Mouse (Mus musculus) central nervous system, embryonic 18 days (tissue): ENCODE data around the gene Sh2d3c. TPM values are rescaled to one million over a fixed set of nuclear protein-coding genes. Genes with fewer than 3 reads are reported as not detected.

Experiments
- polyA plus RNA-seq: library from polyadenylated mRNA; depleted of rRNA; stranded (reverse); fragments of >200 nt; gene quantifications from 2 replicates; pipeline ENCODE4 v1.2.3, GENCODE M21; 2012; rRNA removed

The Sh2d3c gene
- 36.2 and 42.8 TPM in 2 replicates for polyA plus RNA-seq

DNA sequence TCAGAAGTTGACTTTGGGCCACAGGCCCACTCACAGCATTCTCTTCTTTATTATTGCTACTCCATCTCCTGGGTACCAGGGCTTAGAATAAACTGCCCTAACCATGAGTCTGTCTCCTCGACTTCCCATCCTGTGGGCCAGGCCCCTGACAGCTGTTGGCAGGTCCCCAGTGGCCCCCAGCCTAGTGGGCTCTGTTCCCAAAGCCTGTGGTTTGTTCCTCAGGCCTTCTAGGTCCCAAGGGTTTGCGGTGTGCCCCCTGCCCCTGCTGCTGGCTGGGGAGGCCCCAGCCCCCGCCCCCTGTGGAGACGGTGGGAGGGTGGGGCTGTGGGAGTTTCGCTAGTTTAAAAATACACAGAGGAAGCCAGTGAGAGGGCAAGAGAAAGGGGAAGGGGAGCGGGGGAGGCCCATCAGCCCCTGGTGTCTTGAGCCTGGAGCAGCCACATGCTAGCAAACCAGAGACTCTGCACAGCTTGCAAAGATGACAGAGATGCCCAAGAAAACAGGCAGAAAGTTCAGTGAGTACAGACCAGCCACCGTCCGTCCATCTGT is at the start of gene Sh2d3c:
TSS of gene Sh2d3c (plus strand) at position 375 of the 549 bp plus-strand sequence.

DNA sequence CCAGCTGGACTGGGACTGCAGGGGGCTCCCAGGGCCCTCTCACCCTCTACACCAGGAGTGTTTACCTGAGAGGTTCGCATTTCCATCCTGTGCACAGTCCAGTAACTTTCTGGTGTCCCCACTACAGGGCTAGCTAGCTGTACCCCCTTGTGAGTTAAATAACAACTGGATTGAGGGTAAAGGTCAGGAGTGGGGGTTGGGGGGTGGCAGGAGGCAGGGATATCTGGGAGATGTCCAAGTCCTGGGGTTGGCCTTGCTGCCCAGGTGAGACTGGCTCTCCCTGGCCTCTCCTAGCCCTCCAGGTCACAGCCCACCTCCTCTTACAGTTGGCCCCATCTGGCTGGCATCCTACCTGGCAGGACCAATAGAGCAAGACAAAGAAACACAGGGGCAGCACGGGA is 16.8 kb upstream of the Sh2d3c start, which contains the start of gene Fpgs:
TSS of gene Fpgs (minus strand) at position 125 of the 401 bp plus-strand sequence.

DNA sequence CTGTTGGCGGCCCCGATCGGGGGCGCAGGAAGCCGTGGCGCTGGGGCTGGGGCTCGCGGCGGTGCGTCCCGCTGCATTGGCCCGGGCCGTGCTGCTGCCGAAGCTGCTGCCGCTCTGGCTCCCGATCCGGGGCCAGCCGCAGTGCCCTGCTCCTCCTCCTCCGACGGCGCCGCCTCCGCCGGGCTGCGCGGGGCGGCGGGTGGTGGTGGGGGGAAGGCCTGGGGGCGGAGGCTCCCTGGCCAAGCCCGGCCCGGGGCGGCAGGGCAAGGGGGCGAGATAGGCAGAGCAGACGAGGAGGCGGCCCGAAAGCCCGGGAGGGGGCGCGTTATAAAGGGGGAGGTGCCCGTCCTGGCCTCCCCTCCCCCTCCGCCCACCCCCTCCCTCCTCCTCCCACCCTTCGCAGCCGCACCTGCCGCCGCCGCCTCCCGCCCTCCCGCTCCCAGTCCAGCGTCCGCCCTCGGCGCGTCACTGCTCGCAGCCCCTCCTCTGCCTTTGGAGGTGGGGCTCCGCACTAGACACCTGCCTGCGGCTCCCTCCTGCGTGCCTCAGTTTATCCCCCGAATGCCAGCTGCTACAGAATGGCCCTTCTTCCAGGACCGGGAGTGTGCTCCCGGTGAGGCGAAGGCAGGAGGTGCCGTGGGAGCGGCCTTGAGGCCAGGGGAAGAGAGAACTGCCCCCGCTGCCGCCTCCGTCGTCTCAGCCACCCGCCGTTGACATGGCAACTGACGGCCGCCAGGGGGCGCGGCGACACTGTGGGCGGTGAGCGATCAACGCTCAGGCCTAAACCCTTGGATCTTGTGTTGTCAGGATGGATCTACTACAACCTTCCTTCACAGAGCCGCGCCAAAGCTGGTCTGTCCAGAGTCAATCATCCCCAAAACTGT is 7.7 kb upstream of the Sh2d3c start, which contains the start of gene Cdk9:
TSS of gene Cdk9 (minus strand) at position 143 of the 884 bp plus-strand sequence.

DNA sequence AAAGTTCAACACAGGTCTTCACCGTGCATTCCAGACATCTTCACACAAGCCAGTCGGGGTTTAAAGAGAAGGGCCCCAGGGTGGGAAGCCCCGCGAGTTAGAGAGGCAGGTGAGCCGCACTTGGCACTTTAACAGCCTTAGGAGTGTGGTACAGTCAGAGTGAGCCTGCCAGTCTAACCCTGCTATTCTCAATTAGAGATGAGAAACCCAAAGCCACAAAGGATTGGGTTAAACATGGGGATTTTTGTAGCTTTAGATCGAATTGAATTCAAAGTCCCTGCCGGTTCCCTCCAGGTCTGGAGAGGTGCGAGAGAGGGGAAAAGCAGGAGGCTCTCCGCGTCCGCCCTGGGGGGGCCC is 20.0 kb downstream of the Sh2d3c start, which contains the start of gene 6330409D20Rik:
TSS of gene 6330409D20Rik (minus strand) at position 101 of the 357 bp plus-strand sequence.

DNA sequence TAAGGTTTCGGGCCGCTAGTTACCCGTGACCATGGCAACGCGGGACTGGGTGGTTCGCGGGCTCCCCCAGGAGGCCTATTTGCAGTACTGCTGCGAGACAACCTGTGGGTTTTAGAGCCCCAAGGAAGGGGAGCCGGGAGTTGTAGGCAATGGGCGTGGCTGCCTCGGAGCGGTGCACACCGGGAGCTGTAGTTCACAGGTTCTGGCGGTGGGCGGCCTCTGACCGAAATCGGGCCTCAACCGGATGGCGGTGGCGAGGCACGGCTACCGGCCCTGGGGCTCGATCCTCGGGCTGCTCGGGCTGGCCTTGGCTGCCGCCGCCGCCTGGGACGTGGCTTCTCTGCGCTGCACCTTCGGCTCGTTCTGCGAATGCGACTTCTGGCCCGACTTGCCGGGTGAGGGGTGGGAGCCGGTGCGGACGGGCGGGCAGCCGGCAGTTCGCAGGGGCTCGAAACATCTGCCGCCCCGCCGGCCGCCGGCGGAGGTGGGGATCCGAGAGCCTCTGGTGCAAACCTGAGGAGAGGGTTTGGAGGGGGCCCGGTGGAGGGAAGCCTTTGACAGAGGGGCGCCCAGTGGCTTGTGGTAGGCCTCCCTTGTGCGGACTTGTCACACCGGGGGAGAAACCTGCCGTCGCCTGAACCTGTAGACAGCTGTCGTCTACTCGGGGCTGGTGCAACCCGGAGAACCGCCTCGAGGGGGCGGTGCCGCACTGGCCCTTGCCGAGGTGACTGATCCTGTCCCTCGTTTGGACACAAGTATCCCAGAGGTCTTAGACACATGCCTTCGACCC is 36.4 kb downstream of the Sh2d3c start, which contains the start of gene Tor2a:
TSS of gene Tor2a (plus strand) at position 179 of the 790 bp plus-strand sequence.

DNA sequence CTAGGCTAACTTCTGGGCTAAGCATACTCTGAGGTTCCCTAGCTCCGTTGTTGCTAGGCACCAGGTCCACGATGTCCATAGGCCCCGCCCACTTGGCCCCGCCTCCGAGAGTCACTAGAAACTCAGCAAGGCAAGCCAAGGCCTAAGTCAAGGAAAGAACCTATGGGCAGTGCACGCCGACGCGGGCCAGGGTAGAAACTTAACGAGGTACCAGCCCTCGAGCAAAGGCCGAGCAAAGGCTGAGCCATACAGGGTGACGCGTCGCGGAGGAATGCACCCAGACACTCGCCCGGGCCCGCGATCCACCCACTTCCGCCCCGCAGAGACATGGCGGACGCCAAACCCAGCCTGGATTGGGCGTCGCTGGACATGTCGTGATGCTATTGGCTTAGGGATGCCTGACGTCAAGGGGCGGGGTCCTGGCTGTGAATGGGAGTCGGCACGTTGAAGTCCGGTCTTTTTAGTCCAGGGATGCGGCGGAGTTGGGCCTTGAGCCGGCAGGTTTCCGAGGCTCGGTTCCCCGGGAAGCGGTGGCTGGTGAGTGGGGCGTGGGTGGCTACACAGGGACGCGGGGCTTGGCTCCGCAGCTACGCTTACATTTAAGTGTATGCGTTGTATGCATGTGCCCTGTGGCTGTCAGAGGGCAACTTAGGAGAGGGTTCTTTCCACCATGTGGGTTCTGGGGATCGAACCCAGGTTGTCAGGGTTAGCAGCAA is 54.7 kb downstream of the Sh2d3c start, which contains the start of the genes Ttc16 and Ptrh1:
TSS of gene Ttc16 (minus strand) at position 275 of the 716 bp plus-strand sequence.
TSS of gene Ptrh1 (plus strand) at position 428 of the 716 bp plus-strand sequence.

DNA sequence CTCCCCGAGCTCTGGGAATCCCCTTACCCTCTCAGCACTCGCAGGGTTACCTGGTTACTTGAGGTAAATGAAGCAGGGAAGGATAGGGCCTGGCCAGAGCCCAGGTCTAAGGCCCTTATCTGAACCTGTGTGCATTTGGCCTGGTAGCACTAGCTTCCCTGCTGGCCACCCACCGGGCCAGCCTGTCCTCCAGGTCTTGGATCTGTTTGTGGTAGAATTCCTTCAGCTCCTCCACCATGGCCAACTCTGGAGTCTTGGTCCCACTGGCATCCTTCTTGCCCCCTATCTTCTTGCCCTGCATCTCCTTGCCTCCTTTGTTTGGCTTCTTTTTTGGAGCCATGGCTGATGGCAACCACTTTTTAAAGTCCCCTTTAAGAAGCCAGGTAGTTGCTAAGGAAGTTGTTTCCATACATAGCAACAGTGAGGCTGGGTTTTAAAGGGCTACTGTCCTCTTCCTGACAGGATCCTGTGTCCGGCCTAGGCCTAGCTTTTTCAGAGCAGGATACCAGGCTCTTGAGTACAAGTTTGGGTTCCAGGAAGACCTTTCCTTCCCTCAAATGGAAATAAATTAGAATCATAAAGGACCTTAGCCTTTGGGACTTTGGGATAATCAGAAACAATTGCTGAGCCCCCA is 63.3 kb downstream of the Sh2d3c start, which contains the start of gene Cfap157:
TSS of gene Cfap157 (minus strand) at position 381 of the 634 bp plus-strand sequence.

Other genes starting within 250 kb of the Sh2d3c start
- gene Fam102a, start 185.7 kb upstream of the Sh2d3c start, polyA plus RNA-seq, result 7.5 and 8.2 TPM in 2 replicates
- gene Dpm2, start 150.2 kb upstream of the Sh2d3c start, polyA plus RNA-seq, result 172 and 187 TPM in 2 replicates
- 24.2 and 24.6 TPM in 2 replicates for gene Pip5kl1, start 146.3 kb upstream of the Sh2d3c start, polyA plus RNA-seq
- gene 9430097D07Rik, start 145.4 kb upstream of the Sh2d3c start, polyA plus RNA-seq, result 0.31 and 0.35 TPM in 2 replicates
- 29.4 and 30.7 TPM in 2 replicates for gene St6galnac4, start 134.0 kb upstream of the Sh2d3c start, polyA plus RNA-seq
- gene St6galnac6, start 121.3 kb upstream of the Sh2d3c start, polyA plus RNA-seq, result 30.7 and 32.0 TPM in 2 replicates
- 53.9 and 56.7 TPM in 2 replicates for gene Ak1, start 99.3 kb upstream of the Sh2d3c start, polyA plus RNA-seq
- 26.1 and 27.6 TPM in 2 replicates for gene Eng, start 74.5 kb upstream of the Sh2d3c start, polyA plus RNA-seq
- 44.7 and 46.5 TPM in 2 replicates for gene Fpgs, start 16.9 kb upstream of the Sh2d3c start, polyA plus RNA-seq
- gene Cdk9, start 8.0 kb upstream of the Sh2d3c start, polyA plus RNA-seq, result 196 and 197 TPM in 2 replicates
- gene 6330409D20Rik, start 20.0 kb downstream of the Sh2d3c start, polyA plus RNA-seq, result 3.8 and 4.7 TPM in 2 replicates
- 67.1 and 67.4 TPM in 2 replicates for gene Tor2a, start 36.2 kb downstream of the Sh2d3c start, polyA plus RNA-seq
- gene Ttc16, start 54.6 kb downstream of the Sh2d3c start, polyA plus RNA-seq, result 1.4 and 2.4 TPM in 2 replicates
- 7.0 and 8.6 TPM in 2 replicates for gene Ptrh1, start 54.7 kb downstream of the Sh2d3c start, polyA plus RNA-seq
- 0.63 and 2.7 TPM in 2 replicates for gene Cfap157, start 63.4 kb downstream of the Sh2d3c start, polyA plus RNA-seq
- 296 and 339 TPM in 2 replicates for gene Stxbp1, start 126.2 kb downstream of the Sh2d3c start, polyA plus RNA-seq
- 41.3 and 48.1 TPM in 2 replicates for gene Fam129b, start 155.1 kb downstream of the Sh2d3c start, polyA plus RNA-seq
- 680 and 709 TPM in 2 replicates for gene Rpl12, start 240.5 kb downstream of the Sh2d3c start, polyA plus RNA-seq
- 27.1 and 31.0 TPM in 2 replicates for gene Lrsam1, start 240.6 kb downstream of the Sh2d3c start, polyA plus RNA-seq